Mouse (Mus musculus) ES-Bruce4 (cell line): ENCODE measurements at regions not wholly inside any gene's neighbourhood (a gene's known extent, or its start where the extent isn't known, plus 50 kb on each side); places are given as distances from the start of the nearest gene placed in this dataset.

ENCODE experiments used
- CTCF ChIP-seq: IDR thresholded peaks from one replicate; pipeline ENCODE4 v1.8.1; 2011; ENCODE audit warnings: low read depth, low read length
- POLR2A ChIP-seq: IDR thresholded peaks from one replicate; pipeline ENCODE4 v1.8.1; 2011; ENCODE audit warnings: low read length; ENCODE audit not compliant: insufficient read depth

DNA sequence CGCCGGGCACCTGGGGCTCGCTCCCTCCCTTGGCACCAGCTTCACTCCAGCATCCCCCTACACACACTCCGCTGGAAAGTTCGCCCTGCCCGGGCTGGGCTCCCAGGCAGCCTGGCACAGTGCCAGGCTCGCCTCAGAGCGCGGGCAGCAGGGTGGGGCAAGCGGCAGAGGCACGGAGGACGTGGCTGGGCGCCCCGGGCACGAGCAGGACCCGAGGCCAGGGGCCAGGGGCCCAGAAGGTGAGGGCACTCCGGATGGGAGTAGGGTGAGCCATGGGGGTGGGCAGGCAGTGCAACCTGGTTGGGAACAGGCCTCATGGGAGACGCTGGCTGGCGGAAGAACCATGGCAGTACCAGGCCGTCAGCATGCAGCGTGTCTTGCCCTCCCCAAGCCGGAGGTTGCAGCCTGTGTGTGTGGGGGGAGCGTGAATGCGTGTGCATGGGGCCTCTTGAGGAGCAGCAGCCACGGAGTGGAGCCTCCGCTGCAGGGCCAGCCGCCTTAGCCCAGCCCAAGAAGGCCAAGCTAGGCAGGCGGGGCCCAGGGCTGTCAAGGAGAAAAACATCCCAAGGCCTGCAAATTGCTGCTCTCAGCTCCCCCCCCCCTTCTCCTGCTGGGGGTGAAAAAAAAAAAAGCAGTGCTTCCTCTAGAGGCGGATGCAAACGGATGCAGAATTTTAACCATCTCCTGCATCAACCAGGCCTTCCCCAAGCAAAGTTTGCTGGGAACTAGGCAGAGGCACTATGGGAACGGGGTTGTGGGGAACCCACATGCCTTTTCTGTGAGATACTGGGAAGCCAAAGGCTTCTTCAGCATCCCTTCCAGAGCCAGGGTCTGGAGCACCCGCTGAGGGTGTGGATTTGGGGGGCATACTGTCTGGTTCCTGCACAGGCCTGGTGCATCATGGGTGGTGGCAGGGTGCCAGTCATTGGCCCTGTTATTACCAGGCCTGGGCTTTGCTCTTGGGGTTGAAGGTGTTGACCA is 71.4 kb upstream of the Wnt7b start:
- TF ChIP-seq POLR2A (no peak), CTCF (no peak)
